Mouse (Mus musculus): ENCODE measurements around the gene Htr1f.

DNA sequence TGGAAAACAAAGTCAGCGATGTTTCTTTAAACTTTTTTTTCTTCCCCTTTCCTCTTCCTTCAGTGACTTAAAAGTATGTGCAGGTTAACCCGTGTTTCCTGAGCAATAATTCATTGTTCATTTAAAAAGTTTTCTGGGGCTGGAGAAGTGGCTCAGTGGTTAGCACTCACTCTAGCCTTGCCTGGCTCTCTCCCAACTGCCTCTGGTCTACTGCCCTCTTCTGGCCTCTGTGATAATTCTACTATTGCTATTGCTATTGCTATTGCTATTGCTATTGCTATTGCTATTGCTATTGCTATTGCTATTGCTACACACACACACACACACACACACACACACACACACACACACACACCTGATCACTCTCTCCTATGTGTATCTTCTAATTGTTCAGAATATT is 206.6 kb downstream of the Htr1f start:
- TF ChIP-seq CTCF (IDR thresholded peaks at IDR 0.05; ENCODE audit: extremely low read depth, insufficient read depth, insufficient read length, insufficient replicate concordance) (peak; percentile 43; the same call in 1 of the 2 replicates), POLR2A (IDR thresholded peaks at IDR 0.05; ENCODE audit: low read depth, low read length) (no peak)
